In the genomic region with DNA sequence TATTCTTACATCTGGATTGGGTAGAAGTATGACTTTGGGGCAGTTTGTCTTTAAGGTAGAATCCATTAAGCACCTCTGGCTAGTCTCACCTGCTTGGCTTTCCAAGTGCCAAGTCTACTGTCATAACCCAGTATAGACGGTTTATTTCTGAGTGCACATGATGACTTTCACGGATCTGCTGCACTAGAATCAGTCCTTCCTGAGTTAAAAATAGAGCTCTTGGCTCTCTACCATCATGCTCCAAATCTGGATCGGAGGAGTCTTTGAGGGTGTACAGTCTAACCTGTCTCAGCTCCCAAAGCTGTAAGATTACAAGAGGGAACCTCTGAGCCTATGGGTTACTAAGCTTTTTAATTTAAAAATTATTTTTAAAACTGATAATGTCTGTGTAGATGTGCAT, we compare ENCODE assay signal across 26 mouse cellular contexts. TPM values are rescaled to one million over a fixed set of nuclear protein-coding genes. Genes with fewer than 3 reads are reported as not detected.
"Had no signal": no experiment of that assay in that cellular context is flagged by ENCODE, and none has a peak within 500 bp of the region (broad histone marks: within the 10 kb centered on the region; RNA-seq: fewer than 3 reads in every experiment).

No protein-coding gene starts in this region.

- H3K4me3 ChIP-seq: layer of hippocampus, adult 2 months; limb, embryonic 12.5 days; liver, embryonic 13.5 days; lung, embryonic 15.5 days; megakaryocyte, embryonic 14.5 days; midbrain, embryonic 15.5 days; neural tube, embryonic 12.5 days had no signal

- H3K36me3 ChIP-seq: limb, embryonic 12.5 days; liver, embryonic 13.5 days; lung, embryonic 15.5 days; midbrain, embryonic 15.5 days; neural tube, embryonic 12.5 days had no signal

- H3K4me1 ChIP-seq: liver, embryonic 13.5 days; midbrain, embryonic 15.5 days; neural tube, embryonic 12.5 days had no signal

- H3K9me3 ChIP-seq: limb, embryonic 12.5 days; liver, embryonic 13.5 days; lung, embryonic 15.5 days; megakaryocyte, embryonic 14.5 days; midbrain, embryonic 15.5 days; neural tube, embryonic 12.5 days had no signal

- H3K27me3 ChIP-seq: limb, embryonic 12.5 days; liver, embryonic 13.5 days; lung, embryonic 15.5 days; midbrain, embryonic 15.5 days; neural tube, embryonic 12.5 days had no signal

- H3K4me2 ChIP-seq: limb, embryonic 12.5 days; liver, embryonic 13.5 days; lung, embryonic 15.5 days; midbrain, embryonic 11.5 days; midbrain, embryonic 15.5 days; neural tube, embryonic 12.5 days had no signal

- H3K9ac ChIP-seq: limb, embryonic 12.5 days; liver, embryonic 13.5 days; liver, postnatal 0 days; lung, embryonic 15.5 days; midbrain, embryonic 15.5 days; neural tube, embryonic 12.5 days had no signal

- DNase-seq: kidney, adult 11 months; kidney, postnatal 10 days; kidney, postnatal 4 days; liver; liver, embryonic 13.5 days; liver, postnatal 0 days; lung, postnatal 14 days; retina, postnatal 1 day; right cerebral cortex, postnatal 14 days; thymus, adult 2 months; thymus, postnatal 25 days had no signal

- H3K27ac ChIP-seq: layer of hippocampus, adult 2 months; limb, embryonic 12.5 days; liver, embryonic 13.5 days; lung, embryonic 15.5 days; macrophage; midbrain, embryonic 15.5 days; neural tube, embryonic 12.5 days had no signal

- ATAC-seq: liver, postnatal 0 days; midbrain, embryonic 15.5 days had no signal

RNA-seq across cellular contexts. Expression of gene Dnah3, which starts 0.9 kb away (rescaled TPM):
- total RNA-seq: monocyte, adult 5-6 weeks; neutrophil, adult 5-6 weeks had no signal
- polyA plus RNA-seq: kidney, embryonic 14.5 days; limb, embryonic 12.5 days; liver, embryonic 13.5 days; liver, postnatal 0 days; macrophage; midbrain, embryonic 11.5 days; neural tube, embryonic 12.5 days; small intestine, adult 2 months; stomach, embryonic 16.5 days had no signal

RNA-seq across cellular contexts. Expression of gene Zp2, which starts 50.9 kb away (rescaled TPM):
- total RNA-seq: left cerebral cortex, postnatal 25 days; monocyte, adult 5-6 weeks; neutrophil, adult 5-6 weeks had no signal
- polyA plus RNA-seq: kidney, embryonic 14.5 days; limb, embryonic 12.5 days; liver, embryonic 13.5 days; liver, postnatal 0 days; lung, embryonic 15.5 days; macrophage; midbrain, embryonic 11.5 days; midbrain, embryonic 15.5 days; neural tube, embryonic 12.5 days; urinary bladder, adult 2 months had no signal
